Mouse (Mus musculus): ENCODE data around the gene Nbeal1.

- TF ChIP-seq CTCF (IDR thresholded peaks at IDR 0.05; ENCODE audit: extremely low read depth, insufficient read length, insufficient replicate concordance, low read depth, low read length) = no peak
- no peak for TF ChIP-seq POLR2A (IDR thresholded peaks at IDR 0.05; ENCODE audit: low read depth, low read length)
Observed at GRCm38 (mm10) chr1:60345712-60346111, 165.3 kb downstream of the Nbeal1 start.
